Mouse (Mus musculus): ENCODE results near the gene Spata48. TPM values are rescaled to one million over a fixed set of nuclear protein-coding genes. Genes with fewer than 3 reads are reported as not detected.

The Spata48 gene
- total RNA-seq, 2 experiments from 2014 or later, result 1.2 to 1.9 TPM

DNA sequence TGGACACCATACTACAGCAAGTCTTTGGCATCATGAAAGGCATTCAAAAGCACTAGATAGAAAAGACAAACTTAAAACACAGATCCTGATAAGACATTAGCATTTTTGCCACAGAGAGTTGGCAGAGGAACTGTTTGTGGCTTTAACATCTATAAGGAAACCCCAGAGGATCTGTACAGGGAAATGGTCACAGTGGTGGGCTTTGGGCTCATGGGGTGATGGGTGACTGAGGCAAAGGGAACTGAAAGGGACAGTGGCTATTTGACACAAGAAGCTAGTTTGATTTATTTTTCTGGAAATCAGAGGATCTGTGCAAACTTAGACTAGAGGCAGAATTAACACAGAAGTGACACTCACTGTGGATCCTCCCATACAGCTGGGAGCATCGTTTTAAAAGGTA is 74.4 kb downstream of the Spata48 start:
- DNase-seq, result no peak

DNA sequence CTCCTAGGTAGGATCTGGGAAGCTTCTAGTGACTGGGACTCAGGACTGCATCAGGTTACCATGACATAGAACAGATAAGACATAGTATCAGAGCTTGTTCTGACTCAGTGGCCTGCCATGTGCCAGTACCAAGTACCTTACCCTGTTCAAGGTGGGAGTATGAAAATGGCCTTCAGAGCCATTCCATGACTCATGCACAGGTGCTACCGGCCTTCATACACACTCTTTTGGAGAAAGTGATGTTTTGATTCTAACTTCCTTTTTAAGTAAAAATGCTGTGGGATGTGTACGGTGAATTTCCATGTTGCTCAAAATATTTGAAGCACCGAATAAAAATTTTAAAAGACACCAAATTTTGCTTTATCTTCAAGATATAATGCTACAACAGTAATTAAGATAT is 84.1 kb downstream of the Spata48 start:
- no peak for DNase-seq

DNA sequence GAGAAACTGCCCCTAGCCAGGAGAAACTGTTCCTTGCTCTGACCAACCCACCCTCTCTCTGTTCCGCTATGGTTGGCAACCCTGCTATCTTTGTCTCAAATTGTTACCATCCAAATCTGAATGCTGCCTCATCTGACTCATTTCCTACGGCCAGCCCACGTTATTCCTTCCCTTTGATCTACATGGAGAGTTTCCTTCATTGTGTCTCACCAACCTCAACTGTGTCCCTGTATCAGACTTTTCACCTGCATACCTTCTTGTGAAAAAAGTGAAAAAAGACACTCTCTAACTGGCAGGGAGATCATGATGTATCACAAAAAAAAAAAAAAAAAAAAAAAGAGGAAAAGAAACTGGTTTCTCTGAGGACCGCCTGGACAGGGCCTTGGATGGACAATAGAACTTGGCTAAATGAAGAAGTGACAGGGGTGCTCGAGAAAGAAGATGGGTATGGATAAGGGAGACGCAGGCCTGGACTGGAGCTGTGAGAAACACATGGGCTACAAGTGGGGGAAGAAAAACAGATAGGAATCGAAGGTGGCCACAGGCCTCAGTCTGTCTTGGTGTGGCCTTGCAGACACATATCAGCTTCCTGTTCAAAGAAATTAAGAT is 85.1 kb downstream of the Spata48 start:
- no peak for DNase-seq

DNA sequence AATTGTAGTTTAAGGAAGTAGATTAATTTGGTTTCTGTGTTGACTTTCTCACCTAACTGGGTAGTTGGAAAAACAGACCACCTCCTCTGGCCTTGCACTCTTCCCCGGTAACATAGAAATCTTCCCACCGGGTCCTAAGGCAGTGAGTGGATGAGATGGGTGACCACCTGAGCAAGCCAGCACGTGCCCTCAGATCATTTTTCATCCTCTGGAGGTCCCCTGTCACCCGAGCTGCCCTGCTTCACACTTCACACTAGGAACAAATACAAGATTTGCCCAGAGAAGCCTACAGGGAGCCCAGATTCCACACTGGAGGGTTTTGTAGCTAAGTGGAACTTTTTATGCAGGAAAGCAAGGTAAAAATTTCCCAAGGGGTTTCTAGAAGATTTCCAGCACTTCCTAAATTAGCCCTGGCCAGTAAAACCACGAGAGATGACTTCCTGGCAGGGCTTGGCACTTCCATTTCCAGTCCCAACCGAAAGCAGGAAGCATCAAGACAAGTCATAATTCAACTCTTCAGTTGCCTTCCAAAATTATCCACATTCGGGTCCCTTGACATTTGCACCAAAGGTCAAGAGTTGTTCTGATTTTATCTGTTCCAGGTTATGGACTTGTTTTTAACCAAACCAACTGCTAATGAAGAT is 85.8 kb downstream of the Spata48 start:
- DNase-seq, result no peak

DNA sequence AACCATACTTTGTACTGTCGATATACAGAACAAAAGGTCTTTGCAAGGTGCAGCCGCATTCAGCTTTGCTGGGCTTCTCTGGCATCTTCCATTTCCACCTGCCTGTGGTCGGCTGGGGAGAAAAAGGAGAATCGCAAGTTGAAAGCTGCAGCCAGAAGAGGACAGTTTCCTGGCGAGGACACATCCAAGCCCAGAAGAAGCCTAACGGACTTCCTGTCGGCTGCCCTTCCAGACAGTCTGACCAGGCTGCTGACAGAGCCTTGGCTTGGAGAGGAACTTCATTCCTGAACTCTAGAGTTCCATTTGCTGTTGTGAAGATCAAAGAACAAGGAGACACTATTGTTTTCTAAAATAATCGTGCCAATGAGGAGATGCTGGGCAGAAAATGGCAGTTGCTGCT is 93.7 kb downstream of the Spata48 start:
- no peak for DNase-seq

DNA sequence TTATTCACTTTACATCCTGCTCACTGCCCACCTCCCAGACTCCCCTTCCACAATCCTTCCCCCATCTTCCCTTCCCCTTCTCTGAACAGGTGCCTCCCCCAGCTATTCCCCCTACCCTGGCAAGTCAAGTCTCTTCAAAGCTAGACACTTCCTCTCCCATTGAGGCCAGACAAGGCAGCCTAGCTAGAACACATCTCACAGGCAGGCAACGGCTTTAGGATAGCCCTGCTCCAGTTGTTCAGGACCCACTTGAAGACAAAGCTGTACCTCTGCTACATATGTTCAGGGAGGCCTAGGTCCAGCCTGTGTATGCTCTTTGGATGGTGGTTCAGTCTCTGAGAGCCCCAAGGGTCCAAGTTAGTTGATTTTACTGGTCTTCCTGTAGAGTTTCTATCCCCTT is 94.3 kb downstream of the Spata48 start:
- DNase-seq, result no peak

DNA sequence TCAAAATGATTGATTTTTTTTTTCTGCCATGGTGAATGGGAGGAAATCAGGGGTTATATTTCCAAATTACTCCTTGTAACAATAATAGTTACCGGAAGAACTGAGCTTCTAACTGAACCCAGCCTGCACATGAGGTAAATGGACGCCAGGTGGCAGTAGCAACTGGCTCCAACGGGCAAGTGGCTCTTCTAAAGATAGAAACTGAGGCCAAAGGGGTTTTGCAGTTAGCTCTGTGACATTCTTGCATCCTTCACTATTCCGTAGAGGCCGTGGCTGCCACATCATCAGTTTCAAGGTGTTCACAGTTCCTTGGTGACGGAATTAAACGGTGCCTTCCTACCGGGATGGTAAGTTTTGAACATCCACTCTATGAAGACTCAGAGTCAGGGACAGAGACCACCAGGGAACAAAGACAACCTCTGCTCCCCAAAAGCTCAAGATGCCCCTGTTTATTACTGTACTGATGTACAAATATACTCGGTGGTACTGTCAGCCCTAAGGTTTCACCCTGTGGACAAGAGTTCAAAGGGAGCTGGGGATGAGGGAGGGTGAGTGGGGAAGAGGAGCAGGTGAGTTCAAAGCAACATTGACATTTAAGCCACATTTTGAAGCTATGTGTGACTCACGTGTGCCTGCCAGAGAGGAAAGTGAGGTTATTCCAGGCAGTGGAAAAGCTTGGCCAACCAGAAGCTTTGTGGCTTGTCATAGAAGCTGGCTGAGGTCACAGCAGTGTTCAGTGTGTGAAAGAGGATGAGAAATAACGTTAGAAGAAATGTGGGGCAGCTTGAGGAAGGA is 95.5 kb downstream of the Spata48 start:
- DNase-seq, result peak; percentile 46 to 69

DNA sequence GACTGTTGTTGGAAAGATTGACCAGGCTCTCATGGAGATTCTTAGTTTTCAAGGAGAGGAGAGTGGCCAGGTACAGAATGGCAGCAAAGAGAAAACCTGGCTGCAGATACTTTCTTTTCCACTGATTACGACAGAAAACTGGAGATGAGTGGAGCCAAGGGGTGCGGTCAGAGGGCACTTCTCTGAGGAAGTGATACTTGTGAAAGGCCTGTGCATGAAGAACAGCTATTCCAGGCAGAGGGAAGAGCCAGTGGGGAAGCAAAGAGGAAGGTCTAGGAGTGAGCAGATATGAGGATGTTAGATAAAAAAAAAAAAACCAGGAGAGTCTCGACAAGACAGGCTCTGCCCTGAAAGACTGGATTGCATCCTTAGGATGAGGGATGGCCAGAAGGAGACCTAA is 96.8 kb downstream of the Spata48 start:
- peak in 1 of 2 experiments; percentile 32 for DNase-seq

DNA sequence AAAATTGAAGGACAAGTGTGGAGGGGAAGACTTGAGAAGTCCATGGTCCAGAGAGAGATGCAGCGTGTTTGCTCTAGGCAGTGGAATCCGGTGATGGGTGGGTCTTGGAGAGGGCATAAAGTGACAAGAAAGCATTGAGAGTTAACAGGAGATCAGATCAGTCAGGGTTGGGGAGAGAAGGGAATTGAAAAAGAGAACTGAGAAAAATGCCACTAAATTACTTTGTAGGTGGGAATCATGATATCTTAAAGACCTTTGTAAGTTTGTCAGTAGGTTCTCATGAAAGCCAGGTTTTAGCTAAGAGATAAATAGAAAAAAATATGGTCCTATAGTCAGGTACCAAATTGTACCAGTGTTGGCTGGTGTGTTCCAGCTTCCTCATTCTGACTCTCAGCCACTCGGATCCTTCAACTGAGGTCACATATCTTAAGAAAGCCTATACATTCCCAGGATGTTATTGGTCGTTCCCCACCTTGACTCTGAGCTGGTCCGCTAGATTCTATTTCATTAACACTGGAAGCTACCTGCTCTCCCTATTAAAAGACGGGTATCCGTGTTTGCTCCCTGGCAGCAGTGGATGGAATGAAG is 97.3 kb downstream of the Spata48 start:
- DNase-seq, result no peak

DNA sequence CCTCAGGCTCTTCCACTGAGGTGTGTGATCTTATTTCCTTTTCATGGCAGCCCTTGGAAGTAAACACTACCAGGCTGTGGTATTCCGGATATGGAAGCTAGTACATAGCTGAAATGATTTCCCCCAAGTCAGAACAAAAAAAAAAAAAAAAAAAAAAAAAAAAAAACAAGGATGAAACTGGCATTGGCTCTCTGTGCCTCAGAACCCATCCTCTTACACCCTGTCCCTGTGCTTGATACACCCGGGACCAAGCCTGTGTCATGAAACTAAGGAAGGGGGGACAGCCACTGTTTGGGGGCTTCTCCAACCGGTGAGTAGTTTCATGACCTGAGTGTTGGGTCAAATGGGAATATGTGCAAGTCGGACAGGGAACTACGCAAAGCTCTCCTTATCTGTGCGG is 99.2 kb downstream of the Spata48 start:
- DNase-seq, result no peak

DNA sequence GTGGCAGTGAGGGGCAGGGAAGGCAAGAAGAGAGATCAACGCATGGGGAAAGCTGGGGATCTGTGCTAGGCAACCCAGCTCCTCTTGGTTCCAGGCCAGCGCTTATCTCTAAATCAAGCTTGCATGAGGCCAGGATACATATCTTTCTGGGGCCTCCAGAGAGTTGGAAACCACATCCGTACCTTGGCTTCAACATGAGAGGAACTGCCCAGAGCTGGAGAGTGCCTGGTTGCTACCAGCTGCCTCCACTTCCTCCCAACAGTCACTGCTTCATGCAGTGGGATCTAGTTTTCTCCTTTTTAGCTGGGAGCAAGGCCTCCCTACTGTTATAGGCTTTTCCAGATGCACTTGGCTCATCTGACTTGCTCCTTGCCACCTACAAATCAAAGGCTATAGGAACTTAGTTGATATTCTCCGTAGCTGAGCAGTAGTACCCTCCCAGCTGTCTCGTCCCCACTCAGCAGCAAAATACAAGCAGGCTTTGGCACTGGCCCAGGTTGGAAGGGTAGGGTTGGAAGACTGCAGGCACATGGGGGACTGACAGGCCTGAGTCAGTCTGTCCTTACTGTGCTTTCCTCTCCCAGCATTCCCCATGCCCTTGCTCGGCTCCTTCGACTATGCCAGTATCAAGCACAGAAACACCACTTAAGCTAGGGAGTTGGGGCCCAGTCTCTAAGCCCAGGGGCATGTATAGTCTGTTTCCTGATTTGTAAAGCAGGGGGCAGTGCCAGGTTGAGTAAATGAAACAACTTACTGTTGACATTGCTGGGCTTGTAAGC is 102.6 kb downstream of the Spata48 start:
- peak in 1 of 2 experiments; percentile 52 for DNase-seq

Other genes starting within 250 kb of the Spata48 start
- gene Zpbp, start 314 bp downstream of the Spata48 start, total RNA-seq (2021), result under 1 TPM; 0.57 to 0.80 TPM
- gene 4930512M02Rik, start 165.7 kb downstream of the Spata48 start, total RNA-seq (2021), result not detected
- 1 to 10 TPM in 1 of 2 experiments, under 1 TPM in 1; 0.99 to 6.6 TPM for gene Ikzf1, start 222.9 kb downstream of the Spata48 start, total RNA-seq (2021)

Measured in heart, adult 18-20 months (tissue).